Mouse (Mus musculus) midbrain, embryonic 16.5 days (tissue): ENCODE data around the gene Siva1. TPM values are rescaled to one million over a fixed set of nuclear protein-coding genes. Genes with fewer than 3 reads are reported as not detected.

Experiments used
- ATAC-seq: fragments of 200-750 bp; cut with Nextera tagmentation; 2 replicates; pipeline ENCODE4 v1.8.0; 2017; ENCODE audit warnings: moderate TSS enrichment
- H3K27ac ChIP-seq: fragments of 300-500 bp; sonication (generic); 2 replicates; pipeline ENCODE4 v1.5.1; 2014; ENCODE audit warnings: mild to moderate bottlenecking, low read length, mixed read lengths
- H3K27me3 ChIP-seq: fragments of 300-500 bp; sonication (generic); 2 replicates; pipeline ENCODE4 v1.6.1; 2014; ENCODE audit warnings: low read depth, low read length, mixed read lengths; ENCODE audit not compliant: control insufficient read depth, insufficient read depth
- H3K36me3 ChIP-seq: fragments of 300-500 bp; sonication (generic); 2 replicates; pipeline ENCODE4 v1.6.1; 2014; ENCODE audit warnings: mild to moderate bottlenecking, low read length, moderate library complexity, mixed read lengths; ENCODE audit not compliant: control insufficient read depth, insufficient read depth
- H3K4me1 ChIP-seq: fragments of 300-500 bp; sonication (generic); 2 replicates; pipeline ENCODE4 v1.6.1; 2014; ENCODE audit warnings: mild to moderate bottlenecking, low read length, mixed read lengths; ENCODE audit not compliant: control insufficient read depth, insufficient read depth
- H3K4me2 ChIP-seq: fragments of 300-500 bp; sonication (generic); 2 replicates; pipeline ENCODE4 v1.6.1; 2014; ENCODE audit warnings: mild to moderate bottlenecking, low read length, mixed read lengths
- H3K4me3 ChIP-seq: fragments of 300-500 bp; sonication (generic); 2 replicates; pipeline ENCODE4 v1.5.1; 2014; ENCODE audit warnings: low read depth, mild to moderate bottlenecking, low read length, moderate library complexity, mixed read lengths
- H3K9ac ChIP-seq: fragments of 300-500 bp; sonication (generic); 2 replicates; pipeline ENCODE4 v1.6.1; 2014; ENCODE audit warnings: low read depth, low read length, mixed read lengths
- H3K9me3 ChIP-seq: fragments of 300-500 bp; sonication (generic); replicated peaks from 2 replicates; pipeline ENCODE4 v1.6.1; 2014; ENCODE audit warnings: mild to moderate bottlenecking, low read length, mixed read lengths; ENCODE audit not compliant: control insufficient read depth, poor library complexity, severe bottlenecking
- WGBS: fragments of 180-500 bp; shearing (Covaris S2); extraction: QIAGEN DNeasy Blood & Tissue Kit; methylation state at CpG from one replicate; pipeline ENCODE4 v1.1.7; 2014; 5-methylcytosine and 5-hydroxymethylcytosine counted together
- polyA plus RNA-seq: library from polyadenylated mRNA; unstranded; fragments of >200 nt; fragmentation: Nextera tagmentation; extraction: Ambion mirVana; gene quantifications from 2 replicates; pipeline ENCODE4 v1.2.1, GENCODE M21; 2015

The Siva1 gene
- polyA plus RNA-seq, 1 experiment from 2014 or later, result 41.7 TPM

- H3K9ac ChIP-seq, result 0 out of 2 replicates have a peak overlapping the region, but pooled peaks have one; percentile 7
- H3K27ac ChIP-seq, result peak overlapping the region; percentile 55
- no peaks in the 10 kb centered on the region for H3K27me3 ChIP-seq
- peak; percentile 19; the same call in 1 of the 2 replicates for ATAC-seq
- H3K9me3 ChIP-seq, result no peaks in the 10 kb centered on the region
- H3K4me3 ChIP-seq, result no peak overlapping the region
- no peak overlapping the region; the same call in 1 of the 2 replicates for H3K4me2 ChIP-seq
- 22% methylated on average over 5 of the region's 5 CpGs for WGBS
- H3K36me3 ChIP-seq, result peaks cover 48% of the 10 kb centered on the region
- peaks cover 36% of the 10 kb centered on the region for H3K4me1 ChIP-seq
Measured at GRCm38 (mm10) chr12:112660576-112661326, 16.3 kb downstream of the Siva1 start.

GRCm38 (mm10) chr12:112661327-112661605 is 16.8 kb downstream of the Siva1 start:
- Histone ChIP-seq H3K9ac (0 out of 2 replicates have a peak overlapping the region, but pooled peaks have one; percentile 7), H3K36me3 (peaks cover 44% of the 10 kb centered on the region), H3K27ac (peak overlapping the region; percentile 55), H3K9me3 (no peaks in the 10 kb centered on the region), H3K4me2 (no peak overlapping the region; the same call in 1 of the 2 replicates), H3K4me3 (no peak overlapping the region), H3K27me3 (no peaks in the 10 kb centered on the region), H3K4me1 (peaks cover 40% of the 10 kb centered on the region)
- ATAC-seq, result no peak
- WGBS, result 58% methylated on average over 3 of the region's 3 CpGs

GRCm38 (mm10) chr12:112661851-112662250 is 17.4 kb downstream of the Siva1 start:
- Histone ChIP-seq H3K27ac (no peak overlapping the region; the same call in 1 of the 2 replicates), H3K9ac (no peak overlapping the region), H3K4me2 (no peak overlapping the region), H3K4me1 (peaks cover 40% of the 10 kb centered on the region), H3K4me3 (no peak overlapping the region), H3K27me3 (no peaks in the 10 kb centered on the region), H3K36me3 (peaks cover 38% of the 10 kb centered on the region), H3K9me3 (no peaks in the 10 kb centered on the region)
- 76% methylated on average over 9 of the region's 9 CpGs for WGBS
- ATAC-seq, result no peak

GRCm38 (mm10) chr12:112663303-112663702 is 18.8 kb downstream of the Siva1 start:
- peaks cover 40% of the 10 kb centered on the region for H3K4me1 ChIP-seq

GRCm38 (mm10) chr12:112663716-112664115 is 19.2 kb downstream of the Siva1 start:
- H3K4me3 ChIP-seq, result no peak overlapping the region
- peaks cover 26% of the 10 kb centered on the region for H3K36me3 ChIP-seq
- 32% methylated on average over 12 of the region's 12 CpGs for WGBS
- no peaks in the 10 kb centered on the region for H3K27me3 ChIP-seq
- peak overlapping the region; percentile 28 for H3K4me2 ChIP-seq
- 0 out of 2 replicates have a peak, but pooled peaks have one; percentile 8 for ATAC-seq
- H3K27ac ChIP-seq, result peak overlapping the region; percentile 66
- H3K9ac ChIP-seq, result peak overlapping the region; percentile 40
- H3K9me3 ChIP-seq, result no peaks in the 10 kb centered on the region
- H3K4me1 ChIP-seq, result peaks cover 40% of the 10 kb centered on the region

More at GRCm38 (mm10) chr12:112663303-112663702, 18.8 kb downstream of the Siva1 start:
- H3K36me3 ChIP-seq, result peaks cover 28% of the 10 kb centered on the region
- 60% methylated on average over 11 of the region's 11 CpGs for WGBS
- peak overlapping the region; percentile 40 for H3K9ac ChIP-seq
- peak overlapping the region; percentile 66 for H3K27ac ChIP-seq
- no peak overlapping the region for H3K4me3 ChIP-seq
- peak overlapping the region; percentile 28; the same call in 1 of the 2 replicates for H3K4me2 ChIP-seq
- no peaks in the 10 kb centered on the region for H3K27me3 ChIP-seq
- H3K9me3 ChIP-seq, result no peaks in the 10 kb centered on the region
- no peak for ATAC-seq

GRCm38 (mm10) chr12:112664124-112664523 is 19.6 kb downstream of the Siva1 start:
- peaks cover 26% of the 10 kb centered on the region for H3K36me3 ChIP-seq
- no peaks in the 10 kb centered on the region for H3K27me3 ChIP-seq
- ATAC-seq, result peak; percentile 32
- peaks cover 40% of the 10 kb centered on the region for H3K4me1 ChIP-seq
- H3K9ac ChIP-seq, result peak overlapping the region; percentile 40
- H3K9me3 ChIP-seq, result no peaks in the 10 kb centered on the region
- WGBS, result 12% methylated on average over 2 of the region's 2 CpGs
- H3K4me3 ChIP-seq, result no peak overlapping the region
- peak overlapping the region; percentile 28 for H3K4me2 ChIP-seq
- H3K27ac ChIP-seq, result peak overlapping the region; percentile 66

GRCm38 (mm10) chr12:112664656-112665055 is 20.2 kb downstream of the Siva1 start:
- H3K4me2 ChIP-seq, result no peak overlapping the region

DNA sequence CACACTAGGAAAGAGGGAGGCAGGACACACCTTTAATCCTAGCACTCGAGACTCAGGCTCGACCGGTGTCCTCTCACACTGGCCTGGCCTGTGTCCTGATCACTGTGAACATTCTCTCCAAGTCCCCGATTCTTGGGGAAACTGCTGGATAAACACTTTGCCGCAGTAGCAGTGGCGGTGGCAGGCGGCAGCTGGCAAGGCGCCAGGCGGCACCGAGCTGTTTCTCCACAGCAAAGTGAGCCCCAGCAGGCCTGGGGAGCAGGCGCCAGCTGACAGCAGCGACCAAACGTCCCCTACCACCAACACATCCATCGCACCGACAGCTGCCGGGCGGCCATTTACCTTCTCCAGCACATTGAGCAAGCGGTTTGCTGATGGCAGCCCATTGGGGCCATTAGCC is 21.0 kb downstream of the Siva1 start:
- Histone ChIP-seq H3K4me3 (no peak overlapping the region), H3K4me2 (peak overlapping the region; percentile 19; the same call in 1 of the 2 replicates), H3K27ac (peak overlapping the region; percentile 77), H3K36me3 (peaks cover 24% of the 10 kb centered on the region; the same call in 1 of the 2 replicates), H3K9me3 (no peaks in the 10 kb centered on the region), H3K9ac (peak overlapping the region; percentile 37), H3K4me1 (peaks cover 40% of the 10 kb centered on the region), H3K27me3 (no peaks in the 10 kb centered on the region)
- WGBS, result 26% methylated on average over 18 of the region's 18 CpGs
- ATAC-seq, result no peak

More at GRCm38 (mm10) chr12:112664656-112665055, 20.2 kb downstream of the Siva1 start:
- H3K27me3 ChIP-seq, result no peaks in the 10 kb centered on the region
- no peak for ATAC-seq
- H3K9me3 ChIP-seq, result no peaks in the 10 kb centered on the region
- H3K4me3 ChIP-seq, result no peak overlapping the region
- peak overlapping the region; percentile 46 for H3K9ac ChIP-seq
- peak overlapping the region; percentile 77 for H3K27ac ChIP-seq
- peaks cover 25% of the 10 kb centered on the region; the same call in 1 of the 2 replicates for H3K36me3 ChIP-seq
- peaks cover 40% of the 10 kb centered on the region for H3K4me1 ChIP-seq
- 50% methylated on average over 5 of the region's 5 CpGs for WGBS
